Mouse (Mus musculus) hindbrain, embryonic 10.5 days (tissue): ENCODE results near the gene Macf1. TPM values are rescaled to one million over a fixed set of nuclear protein-coding genes. Genes with fewer than 3 reads are reported as not detected.
"Not testable (repeated sequence)": the region's sequence is repeated elsewhere in the genome, so short reads cannot be mapped to it uniquely, and the experiment has no call there.

Experiments used
- DNase-seq: peaks from one replicate; pipeline ENCODE4 v3.0.0-alpha.2; 2017; ENCODE audit warnings: low spot score
- H3K27ac ChIP-seq: fragments of 300-500 bp; sonication (generic); 2 replicates; pipeline ENCODE4 v1.5.1; 2016; ENCODE audit warnings: mild to moderate bottlenecking, moderate library complexity
- H3K27me3 ChIP-seq: fragments of 300-500 bp; sonication (generic); 2 replicates; pipeline ENCODE4 v1.6.1; 2016; ENCODE audit warnings: mild to moderate bottlenecking; ENCODE audit not compliant: poor library complexity, insufficient read depth, severe bottlenecking
- H3K36me3 ChIP-seq: fragments of 300-500 bp; sonication (generic); 2 replicates; pipeline ENCODE4 v1.6.1; 2016; ENCODE audit warnings: mild to moderate bottlenecking, moderate library complexity
- H3K4me1 ChIP-seq: fragments of 300-500 bp; sonication (generic); replicated peaks from 2 replicates; pipeline ENCODE4 v1.6.1; 2016; ENCODE audit warnings: mild to moderate bottlenecking
- H3K4me3 ChIP-seq: fragments of 300-500 bp; sonication (generic); 2 replicates; pipeline ENCODE4 v1.5.1; 2016; ENCODE audit warnings: mild to moderate bottlenecking, moderate library complexity
- H3K9me3 ChIP-seq: fragments of 300-500 bp; sonication (generic); 2 replicates; pipeline ENCODE4 v1.6.1; 2016; ENCODE audit warnings: mild to moderate bottlenecking, moderate library complexity
- WGBS: fragments of 180-500 bp; shearing (Covaris S2); methylation state at CpG from one replicate; pipeline ENCODE4 v1.1.7; 2016; 5-methylcytosine and 5-hydroxymethylcytosine counted together
- polyA plus RNA-seq: library from polyadenylated mRNA; unstranded; fragments of >200 nt; fragmentation: Nextera tagmentation; extraction: Ambion mirVana; gene quantifications from 2 replicates; pipeline ENCODE4 v1.2.1, GENCODE M21; 2016

Macf1 gene
- polyA plus RNA-seq, 1 experiment from 2014 or later, result 36.5 TPM

- no peak overlapping the region for H3K27ac ChIP-seq
- no peaks in the 10 kb centered on the region for H3K9me3 ChIP-seq
- H3K4me1 ChIP-seq, result no peaks in the 10 kb centered on the region
- WGBS, result 63% methylated on average over 1 of the region's 1 CpGs
- DNase-seq, result peak; percentile 42
- no peaks in the 10 kb centered on the region for H3K27me3 ChIP-seq
- H3K36me3 ChIP-seq, result peaks cover 21% of the 10 kb centered on the region
- no peak overlapping the region for H3K4me3 ChIP-seq
Observed at GRCm38 (mm10) chr4:123535271-123535670, 148.9 kb downstream of the Macf1 start.

GRCm38 (mm10) chr4:123532001-123532400, 152.2 kb downstream of the Macf1 start:
- DNase-seq, result no peak
- no peak overlapping the region for H3K4me3 ChIP-seq
- H3K27me3 ChIP-seq, result no peaks in the 10 kb centered on the region
- peaks cover 22% of the 10 kb centered on the region for H3K4me1 ChIP-seq
- no peaks in the 10 kb centered on the region for H3K9me3 ChIP-seq
- H3K36me3 ChIP-seq, result 0 out of 2 replicates have a peak, but pooled peaks cover 2% of the 10 kb centered on the region
- H3K27ac ChIP-seq, result no peak overlapping the region
- 41% methylated on average over 3 of the region's 3 CpGs for WGBS

DNA sequence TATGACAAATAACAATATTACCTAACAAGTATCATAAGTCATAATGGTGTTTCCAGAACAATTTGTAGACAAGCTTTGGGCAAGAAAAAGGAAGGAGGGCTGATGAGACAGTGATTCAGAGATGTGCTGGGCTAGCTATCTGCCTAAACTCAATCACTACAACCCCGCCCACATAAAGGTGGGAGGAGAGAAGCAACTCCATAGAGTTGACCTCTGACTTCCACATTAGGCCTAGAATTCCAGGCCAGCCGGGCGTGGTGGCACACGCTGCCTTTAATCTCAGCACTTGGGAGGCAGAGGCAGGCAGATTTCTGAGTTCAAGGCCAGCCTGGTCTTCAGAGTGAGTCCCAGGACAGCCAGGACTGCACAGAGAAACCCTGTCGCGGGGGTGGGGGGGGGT, 153.2 kb downstream of the Macf1 start:
- Histone ChIP-seq H3K27ac (no peak overlapping the region), H3K36me3 (0 out of 2 replicates have a peak, but pooled peaks cover 7% of the 10 kb centered on the region), H3K4me1 (peaks cover 30% of the 10 kb centered on the region), H3K9me3 (no peaks in the 10 kb centered on the region), H3K4me3 (no peak overlapping the region), H3K27me3 (no peaks in the 10 kb centered on the region)
- WGBS, result 84% methylated on average over 6 of the region's 6 CpGs
- no peak for DNase-seq

- 48% methylated on average over 6 of the region's 6 CpGs for WGBS
- H3K27ac ChIP-seq, result no peak overlapping the region
- no peak overlapping the region for H3K4me3 ChIP-seq
- 0 out of 2 replicates have a peak, but pooled peaks cover 7% of the 10 kb centered on the region for H3K36me3 ChIP-seq
- H3K4me1 ChIP-seq, result peaks cover 30% of the 10 kb centered on the region
- H3K27me3 ChIP-seq, result no peaks in the 10 kb centered on the region
- H3K9me3 ChIP-seq, result no peaks in the 10 kb centered on the region
- peak; percentile 44 for DNase-seq
Observed at GRCm38 (mm10) chr4:123529230-123529629, 154.9 kb downstream of the Macf1 start.

DNA sequence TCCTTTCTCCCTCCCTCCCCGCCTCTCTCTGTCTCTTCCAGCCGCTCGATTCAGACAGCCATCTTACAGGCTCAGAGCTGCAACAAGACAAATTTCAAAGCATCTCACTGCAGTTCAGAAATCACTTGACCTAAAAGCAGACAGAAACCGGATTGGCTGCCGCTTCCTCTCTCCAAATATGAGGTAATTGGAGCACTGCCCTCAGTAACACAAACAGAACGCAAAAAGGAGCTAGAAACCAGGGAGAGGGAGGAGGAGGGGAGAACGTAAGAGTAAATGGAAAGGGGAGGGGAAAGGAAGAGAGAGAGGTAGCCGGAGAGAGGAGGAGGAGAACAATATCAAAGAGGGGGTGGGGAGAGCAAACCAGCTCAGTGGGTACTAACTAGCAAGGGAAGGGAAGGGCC, 156.6 kb downstream of the Macf1 start:
- no peaks in the 10 kb centered on the region for H3K27me3 ChIP-seq
- peak; percentile 23 for DNase-seq
- no peaks in the 10 kb centered on the region for H3K9me3 ChIP-seq
- H3K4me3 ChIP-seq, result peak overlapping the region; percentile 40
- 7% methylated on average over 8 of the region's 8 CpGs for WGBS
- peak overlapping the region; percentile 79 for H3K27ac ChIP-seq
- H3K36me3 ChIP-seq, result 0 out of 2 replicates have a peak, but pooled peaks cover 7% of the 10 kb centered on the region
- peaks cover 32% of the 10 kb centered on the region for H3K4me1 ChIP-seq

DNA sequence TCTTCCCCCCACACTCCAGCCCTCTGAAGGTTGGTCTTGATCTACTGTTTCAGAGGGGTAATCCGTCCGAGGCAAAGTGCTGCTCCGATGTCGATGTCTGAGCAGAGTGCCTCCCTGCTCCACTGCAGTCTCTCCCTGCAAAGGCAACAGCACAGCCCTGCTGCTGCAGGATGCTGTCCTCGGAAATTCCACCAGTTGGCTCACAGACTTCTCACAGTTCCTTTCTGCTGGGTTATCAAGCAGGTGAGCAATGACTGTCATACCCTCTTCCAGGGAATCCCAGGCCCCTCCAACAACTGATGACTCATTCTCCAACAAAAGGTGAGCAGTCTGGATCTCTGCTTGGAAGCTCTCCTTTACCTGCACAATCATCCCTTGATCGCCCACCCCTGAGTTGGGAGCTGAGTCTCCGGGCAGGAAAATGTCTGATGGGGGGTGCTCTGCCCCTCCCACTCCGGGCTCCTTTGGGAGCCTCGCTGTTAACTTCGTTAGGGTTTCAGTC, 157.3 kb downstream of the Macf1 start:
- H3K4me1 ChIP-seq, result peaks cover 32% of the 10 kb centered on the region
- WGBS, result 43% methylated on average over 10 of the region's 10 CpGs
- H3K9me3 ChIP-seq, result no peaks in the 10 kb centered on the region
- H3K27ac ChIP-seq, result peak overlapping the region; percentile 79
- H3K4me3 ChIP-seq, result peak overlapping the region; percentile 40
- 0 out of 2 replicates have a peak, but pooled peaks cover 7% of the 10 kb centered on the region for H3K36me3 ChIP-seq
- no peaks in the 10 kb centered on the region for H3K27me3 ChIP-seq
- no peak for DNase-seq

DNA sequence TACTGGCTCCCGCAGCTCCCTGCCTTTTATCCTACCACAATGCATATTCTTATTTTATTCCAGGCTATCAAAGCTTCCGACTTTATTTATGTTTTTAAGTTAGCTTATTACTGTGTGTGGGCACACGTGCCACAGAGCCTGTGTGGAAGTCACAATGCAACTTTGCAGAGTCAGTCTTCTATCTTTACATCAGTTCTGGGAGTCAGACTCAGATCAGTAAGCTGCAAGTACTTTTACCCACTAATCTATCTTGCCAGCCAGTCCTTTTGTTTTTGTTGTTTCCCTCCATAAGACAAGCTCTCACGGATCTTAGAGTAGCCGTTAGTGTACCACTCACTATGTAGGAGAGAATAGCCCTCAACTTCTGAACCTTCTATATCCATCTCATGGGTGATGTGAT, 159.4 kb downstream of the Macf1 start:
- Histone ChIP-seq H3K4me3 (no peak overlapping the region), H3K9me3 (no peaks in the 10 kb centered on the region), H3K36me3 (0 out of 2 replicates have a peak, but pooled peaks cover 7% of the 10 kb centered on the region), H3K27me3 (no peaks in the 10 kb centered on the region), H3K27ac (no peak overlapping the region), H3K4me1 (peaks cover 32% of the 10 kb centered on the region)
- 89% methylated on average over 5 of the region's 5 CpGs for WGBS
- DNase-seq, result no peak

GRCm38 (mm10) chr4:123520123-123520522, 164.0 kb downstream of the Macf1 start:
- 85% methylated on average over 5 of the region's 5 CpGs for WGBS
- not testable (repeated sequence) for H3K27me3 ChIP-seq, H3K4me1 ChIP-seq, H3K36me3 ChIP-seq, H3K9me3 ChIP-seq, H3K4me3 ChIP-seq, DNase-seq, H3K27ac ChIP-seq

GRCm38 (mm10) chr4:123515673-123516072, 168.5 kb downstream of the Macf1 start:
- 88% methylated on average over 1 of the region's 1 CpGs for WGBS
- Histone ChIP-seq H3K27ac (no peak overlapping the region), H3K9me3 (no peaks in the 10 kb centered on the region), H3K27me3 (no peaks in the 10 kb centered on the region), H3K36me3 (peaks cover 29% of the 10 kb centered on the region), H3K4me1 (no peaks in the 10 kb centered on the region), H3K4me3 (no peak overlapping the region)
- no peak for DNase-seq

- no peak for DNase-seq
- 51% methylated on average over 1 of the region's 1 CpGs for WGBS
- no peak overlapping the region for H3K27ac ChIP-seq
- H3K36me3 ChIP-seq, result peaks cover 83% of the 10 kb centered on the region
- no peaks in the 10 kb centered on the region for H3K27me3 ChIP-seq
- H3K4me3 ChIP-seq, result no peak overlapping the region
- H3K4me1 ChIP-seq, result no peaks in the 10 kb centered on the region
- H3K9me3 ChIP-seq, result no peaks in the 10 kb centered on the region
Observed at GRCm38 (mm10) chr4:123510201-123510600, 174.0 kb downstream of the Macf1 start.

DNA sequence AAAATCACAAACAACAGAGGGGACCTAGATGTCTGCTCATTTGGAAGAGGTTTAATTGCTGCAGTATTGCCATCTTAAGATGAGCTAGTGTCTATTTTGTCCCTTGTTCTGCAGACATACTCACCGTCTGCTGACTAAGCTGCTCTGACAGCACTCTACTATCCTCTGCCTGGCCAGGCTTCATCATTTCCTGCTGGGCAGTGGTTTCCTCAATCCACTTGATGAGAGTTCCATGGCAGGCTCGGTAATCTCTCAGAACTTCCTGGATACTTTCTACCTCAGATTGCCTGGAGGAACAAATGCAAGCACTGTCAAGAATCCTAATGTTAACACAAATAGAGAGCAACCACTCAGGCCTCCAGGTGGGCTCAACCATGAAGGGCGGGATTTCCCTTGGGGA, 195.1 kb downstream of the Macf1 start:
- H3K36me3 ChIP-seq, result peaks cover 97% of the 10 kb centered on the region
- WGBS, result 81% methylated on average over 3 of the region's 3 CpGs

DNA sequence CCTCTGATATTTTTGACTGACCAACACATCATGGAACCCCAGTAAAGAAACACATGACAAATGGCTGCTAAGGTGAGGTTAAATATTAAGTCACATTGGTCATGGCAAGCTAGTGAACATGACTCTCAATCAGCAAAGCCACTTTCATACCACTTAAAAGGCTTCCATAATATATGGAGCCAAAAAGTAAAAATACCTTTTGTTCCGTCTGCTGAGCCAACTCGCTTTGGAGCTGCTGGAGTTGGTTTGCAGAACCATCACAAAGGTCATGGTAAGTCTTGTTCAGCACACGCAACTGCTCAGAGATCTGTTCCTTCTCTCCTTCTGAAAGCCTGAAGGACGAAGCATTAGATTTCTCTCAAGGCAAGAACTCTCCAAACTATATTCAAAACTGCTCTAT, 204.2 kb downstream of the Macf1 start:
- H3K27ac ChIP-seq, result no peak overlapping the region
- H3K4me1 ChIP-seq, result no peaks in the 10 kb centered on the region
- no peak overlapping the region for H3K4me3 ChIP-seq
- no peak for DNase-seq
- H3K27me3 ChIP-seq, result no peaks in the 10 kb centered on the region
- WGBS, result 95% methylated on average over 4 of the region's 4 CpGs
- H3K9me3 ChIP-seq, result no peaks in the 10 kb centered on the region
- H3K36me3 ChIP-seq, result peaks cover 85% of the 10 kb centered on the region

More for the DNA sequence above, 195.1 kb downstream of the Macf1 start:
- Histone ChIP-seq H3K4me1 (no peaks in the 10 kb centered on the region), H3K9me3 (no peaks in the 10 kb centered on the region), H3K27me3 (no peaks in the 10 kb centered on the region), H3K27ac (no peak overlapping the region), H3K4me3 (no peak overlapping the region)
- no peak for DNase-seq

- peaks cover 87% of the 10 kb centered on the region for H3K36me3 ChIP-seq
- 77% methylated on average over 8 of the region's 8 CpGs for WGBS
- no peak for DNase-seq
Observed at GRCm38 (mm10) chr4:123478655-123479433, 205.3 kb downstream of the Macf1 start.

More at GRCm38 (mm10) chr4:123478655-123479433, 205.3 kb downstream of the Macf1 start:
- H3K4me3 ChIP-seq, result no peak overlapping the region
- H3K27me3 ChIP-seq, result no peaks in the 10 kb centered on the region
- H3K9me3 ChIP-seq, result no peaks in the 10 kb centered on the region
- no peak overlapping the region for H3K27ac ChIP-seq
- no peaks in the 10 kb centered on the region for H3K4me1 ChIP-seq
